Mouse (Mus musculus) fat pad, adult 2 months (tissue): ENCODE results near the gene Kctd20.

Source experiments
- DNase-seq: peaks from one replicate; pipeline ENCODE4 v3.0.0-alpha.2; 2011; ENCODE audit warnings: low read depth, low spot score; ENCODE audit errors: extremely low read depth

Gene Kctd20

DNA sequence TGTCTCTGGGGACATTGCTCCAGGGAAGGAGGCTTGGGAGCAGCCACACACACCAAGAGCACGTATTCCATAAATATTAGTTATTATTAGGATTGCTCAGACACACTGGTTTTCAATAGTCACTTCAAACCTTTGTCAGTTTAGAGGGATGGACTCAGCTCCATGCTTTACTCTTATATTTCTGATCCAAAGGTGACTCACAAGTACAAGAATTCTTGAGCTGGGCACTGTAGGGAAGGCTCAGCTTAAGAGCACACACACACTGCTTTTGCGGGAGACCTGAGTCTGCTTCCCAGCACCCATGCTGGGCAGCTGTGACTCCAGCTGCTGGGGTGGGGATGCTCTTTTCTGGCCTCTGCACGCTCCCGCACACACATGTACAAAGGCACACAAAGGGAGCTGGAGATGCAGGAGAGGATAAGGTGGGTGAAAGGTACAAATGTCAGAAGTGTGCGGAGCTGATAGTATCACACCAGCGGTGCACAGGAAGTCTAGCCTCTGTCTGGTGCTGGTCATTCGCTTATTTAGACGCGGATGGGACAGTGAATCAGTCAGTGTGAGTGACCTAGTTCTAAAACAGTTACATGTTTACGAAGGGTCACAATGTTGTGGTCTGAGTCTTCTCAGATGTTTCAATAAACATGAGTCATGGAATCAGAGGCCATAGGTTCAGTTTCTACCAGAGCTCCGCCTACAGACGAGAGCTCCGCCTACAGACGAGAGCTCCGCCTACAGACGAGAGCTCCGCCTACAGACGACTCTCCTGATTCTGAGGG lies 20.1 kb upstream of the Kctd20 start:
- no peak for DNase-seq

DNA sequence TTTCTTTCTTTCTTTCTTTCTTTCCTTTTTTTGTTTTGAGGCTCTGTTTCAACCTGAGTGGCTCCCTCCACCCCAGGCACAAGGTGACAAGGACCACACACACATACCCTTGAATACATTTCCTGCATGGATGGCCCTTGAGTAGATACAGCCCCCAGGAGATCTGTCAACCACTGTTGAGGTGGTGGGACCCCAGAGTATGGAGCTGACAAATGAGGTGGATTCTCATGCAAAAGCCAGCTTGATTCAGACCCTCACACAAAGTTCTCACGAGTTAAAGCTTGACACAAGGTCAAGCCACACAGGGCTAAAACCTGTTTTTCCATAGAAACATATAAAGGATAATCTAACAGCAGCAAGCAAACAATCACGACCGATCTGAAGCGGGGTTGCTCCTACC lies 19.5 kb upstream of the Kctd20 start:
- DNase-seq, result no peak

DNA sequence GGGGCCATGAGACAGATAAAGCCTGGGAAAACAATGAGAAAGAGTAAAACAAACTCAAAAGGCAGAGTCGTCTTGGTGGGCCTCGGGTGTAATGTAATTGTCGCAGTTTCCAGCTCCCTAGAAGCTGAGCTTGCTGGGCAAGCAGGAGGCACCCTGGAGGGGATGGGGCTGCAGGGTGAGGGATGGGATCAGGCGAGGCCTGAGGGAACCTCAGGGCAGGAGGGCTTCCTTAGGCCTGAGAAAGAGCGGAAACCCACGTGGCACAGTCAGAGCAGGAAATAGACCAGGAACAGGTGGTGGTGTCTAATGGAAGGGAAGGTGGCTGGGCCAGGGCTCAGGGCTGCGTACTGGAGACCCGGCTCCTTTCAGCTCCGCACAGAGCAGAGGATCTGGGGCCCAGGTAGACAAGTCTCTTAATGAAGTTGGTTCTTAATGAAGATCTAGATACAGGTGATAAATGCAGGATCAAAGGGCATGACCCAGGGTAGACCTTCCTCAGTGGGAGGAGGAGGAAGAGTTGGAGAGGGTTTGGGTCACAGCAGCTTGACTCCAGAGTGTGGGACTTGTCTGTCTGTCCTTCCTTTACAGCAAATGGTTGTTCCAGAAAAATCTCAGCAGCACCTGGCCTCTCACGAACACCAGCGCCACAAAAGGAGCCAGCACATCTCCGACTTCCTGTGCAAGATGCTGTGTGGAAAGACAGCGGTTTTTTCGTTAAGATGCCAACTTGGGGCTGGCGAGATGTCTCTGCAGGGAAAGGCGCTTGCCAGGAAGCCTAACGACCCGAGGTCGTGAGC lies 17.4 kb upstream of the Kctd20 start:
- DNase-seq, result no peak

DNA sequence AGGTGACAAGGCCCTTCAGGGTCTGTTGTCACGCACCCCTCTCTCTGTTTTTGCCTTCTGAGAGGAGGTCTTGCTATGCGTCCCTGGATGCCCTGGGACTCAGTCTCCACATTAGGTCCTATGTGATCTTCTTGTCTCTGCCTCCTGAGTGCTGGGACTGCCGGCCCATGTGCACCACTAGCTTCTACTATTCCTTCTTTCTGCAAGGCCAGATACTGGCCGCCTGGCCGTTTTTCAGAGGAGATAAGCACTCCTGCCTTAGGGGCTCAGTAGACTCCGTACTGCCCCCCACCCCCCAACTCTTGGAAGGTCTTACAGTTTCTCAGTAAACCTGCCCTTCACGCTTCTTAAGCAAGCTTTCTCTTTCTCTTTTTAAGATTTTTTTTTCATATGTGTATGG lies 15.6 kb upstream of the Kctd20 start:
- DNase-seq, result no peak

DNA sequence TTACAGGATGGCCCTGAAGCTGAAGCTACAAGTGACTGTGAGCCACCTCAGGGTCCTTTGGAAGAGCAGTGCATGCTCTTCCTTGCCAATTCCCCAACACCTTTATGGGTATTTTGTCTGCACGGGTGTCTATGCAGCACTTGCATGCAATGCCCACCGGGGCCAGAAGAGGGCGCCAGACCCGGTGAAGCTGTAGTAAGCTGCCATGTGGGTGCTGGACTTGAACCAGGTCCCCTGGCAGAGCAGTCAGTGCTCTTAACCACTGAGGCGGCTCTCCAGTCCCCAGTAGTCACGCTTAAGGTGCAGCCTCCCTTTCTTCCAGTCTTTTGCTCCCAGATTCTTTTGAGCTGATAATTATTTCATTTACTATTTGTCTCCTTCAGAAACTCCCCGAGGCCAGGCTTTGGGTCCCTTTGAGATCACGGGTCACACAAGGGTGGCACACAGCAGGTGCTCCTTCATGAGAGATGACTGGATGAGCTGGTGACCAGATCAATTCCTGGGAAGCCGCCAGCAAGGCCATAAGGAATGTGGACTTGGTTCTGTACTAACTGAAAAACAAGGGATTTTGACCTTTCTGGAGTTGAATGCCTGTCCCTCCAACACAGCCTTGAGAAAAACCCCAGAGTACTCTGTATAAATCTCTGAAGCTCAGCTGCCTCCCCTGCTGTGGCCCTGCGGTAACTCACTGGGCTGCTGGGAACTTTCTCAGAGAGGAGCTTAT lies 15.0 kb upstream of the Kctd20 start:
- DNase-seq, result no peak

DNA sequence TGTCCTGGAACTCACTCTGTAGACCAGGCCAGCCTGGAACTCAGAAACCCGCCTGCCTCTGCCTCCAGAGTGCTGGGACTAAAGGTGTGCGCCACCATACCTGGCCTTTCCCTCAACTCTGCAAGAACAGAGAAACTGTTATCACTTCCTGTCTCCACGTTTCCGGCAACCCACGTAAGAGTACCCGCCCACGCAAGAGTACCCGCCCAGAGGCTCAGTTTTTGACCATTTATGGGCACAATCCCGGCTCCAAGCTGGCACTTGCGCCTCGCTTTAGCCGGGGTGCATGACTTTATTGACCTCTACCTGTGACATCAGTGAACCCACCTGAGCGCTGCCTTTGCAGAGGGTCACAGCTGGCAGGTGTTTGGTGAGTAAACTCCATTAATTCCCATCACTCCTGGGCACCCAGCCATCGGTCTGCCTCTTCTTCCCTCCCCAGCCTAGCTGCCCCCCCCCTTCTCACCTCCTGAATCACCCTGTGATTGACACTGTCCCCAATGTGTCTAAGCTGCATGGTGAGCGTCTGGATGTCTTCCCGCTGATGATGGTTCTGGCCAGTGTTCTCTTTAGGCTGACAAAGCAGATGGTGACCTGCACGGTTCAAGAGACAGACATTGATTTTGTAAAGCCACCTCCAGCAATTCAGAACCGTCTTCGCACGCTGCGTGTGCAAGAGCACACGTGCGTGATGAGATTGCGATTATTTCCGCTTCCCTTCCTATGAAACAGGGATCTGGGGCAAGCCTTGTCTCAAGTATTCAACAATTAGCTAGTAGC lies 10.8 kb upstream of the Kctd20 start:
- no peak for DNase-seq

DNA sequence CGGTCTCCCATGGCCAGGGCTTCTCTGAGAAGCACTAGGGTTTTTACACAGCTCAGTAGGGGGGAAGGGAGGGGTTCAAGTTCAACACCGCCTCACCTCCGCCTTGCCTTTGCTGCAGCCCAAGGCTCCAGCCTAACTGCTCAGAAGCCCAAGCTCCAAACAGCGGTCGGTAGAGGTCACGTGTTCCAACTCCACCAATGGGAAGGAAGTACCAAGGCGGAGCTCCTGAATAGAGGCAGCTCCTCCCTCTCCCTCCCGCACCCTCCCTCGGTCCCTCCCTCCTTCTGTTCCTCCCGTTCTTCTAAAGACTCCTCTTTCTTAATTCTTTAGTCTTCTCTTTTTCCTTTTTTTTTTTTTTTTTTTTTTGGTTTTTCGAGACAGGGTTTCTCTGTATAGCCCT lies 9.6 kb upstream of the Kctd20 start:
- DNase-seq, result no peak

DNA sequence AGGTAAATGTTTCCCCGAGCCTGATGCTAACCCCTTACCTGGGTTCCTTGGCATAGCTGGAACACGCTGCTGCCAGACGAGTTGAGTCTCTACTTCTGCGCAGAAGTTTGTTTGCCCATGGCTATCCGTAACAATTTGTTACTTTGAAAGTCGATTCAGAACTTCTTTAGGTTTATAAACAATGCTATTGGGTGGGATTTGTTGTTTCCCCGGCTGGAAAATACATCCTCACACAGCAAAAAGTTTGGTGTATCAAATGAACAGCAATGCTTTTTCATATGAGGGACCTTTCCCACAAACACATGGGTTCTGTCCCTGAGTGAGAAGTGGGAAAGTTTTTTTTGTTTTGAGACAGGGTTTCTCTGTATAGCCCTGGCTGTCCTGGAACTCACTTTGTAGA lies 8.0 kb upstream of the Kctd20 start, which contains the start of gene Pxt1:
Gene Pxt1 (minus strand): TSS at position 101 of the 400 bp plus-strand sequence.
- DNase-seq, result no peak

DNA sequence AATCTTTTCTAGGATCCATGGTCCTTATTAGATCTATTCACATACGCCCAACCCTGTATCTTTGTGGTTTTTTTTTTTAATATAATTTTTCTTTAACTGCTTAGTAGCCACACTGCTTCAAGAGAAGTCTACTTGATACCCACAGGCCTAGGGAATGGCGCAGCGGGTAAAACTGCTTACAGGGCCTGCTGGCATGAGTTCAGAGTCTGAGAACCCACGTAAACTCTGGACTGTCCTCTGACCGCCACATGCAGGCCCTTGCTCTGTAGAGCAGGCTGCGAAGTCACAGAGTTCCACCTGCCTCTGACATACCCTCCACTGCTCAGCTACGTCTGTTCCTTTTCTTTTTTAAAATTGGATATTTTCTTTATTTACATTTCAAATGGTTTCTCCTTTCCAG lies 7.3 kb upstream of the Kctd20 start:
- no peak for DNase-seq

DNA sequence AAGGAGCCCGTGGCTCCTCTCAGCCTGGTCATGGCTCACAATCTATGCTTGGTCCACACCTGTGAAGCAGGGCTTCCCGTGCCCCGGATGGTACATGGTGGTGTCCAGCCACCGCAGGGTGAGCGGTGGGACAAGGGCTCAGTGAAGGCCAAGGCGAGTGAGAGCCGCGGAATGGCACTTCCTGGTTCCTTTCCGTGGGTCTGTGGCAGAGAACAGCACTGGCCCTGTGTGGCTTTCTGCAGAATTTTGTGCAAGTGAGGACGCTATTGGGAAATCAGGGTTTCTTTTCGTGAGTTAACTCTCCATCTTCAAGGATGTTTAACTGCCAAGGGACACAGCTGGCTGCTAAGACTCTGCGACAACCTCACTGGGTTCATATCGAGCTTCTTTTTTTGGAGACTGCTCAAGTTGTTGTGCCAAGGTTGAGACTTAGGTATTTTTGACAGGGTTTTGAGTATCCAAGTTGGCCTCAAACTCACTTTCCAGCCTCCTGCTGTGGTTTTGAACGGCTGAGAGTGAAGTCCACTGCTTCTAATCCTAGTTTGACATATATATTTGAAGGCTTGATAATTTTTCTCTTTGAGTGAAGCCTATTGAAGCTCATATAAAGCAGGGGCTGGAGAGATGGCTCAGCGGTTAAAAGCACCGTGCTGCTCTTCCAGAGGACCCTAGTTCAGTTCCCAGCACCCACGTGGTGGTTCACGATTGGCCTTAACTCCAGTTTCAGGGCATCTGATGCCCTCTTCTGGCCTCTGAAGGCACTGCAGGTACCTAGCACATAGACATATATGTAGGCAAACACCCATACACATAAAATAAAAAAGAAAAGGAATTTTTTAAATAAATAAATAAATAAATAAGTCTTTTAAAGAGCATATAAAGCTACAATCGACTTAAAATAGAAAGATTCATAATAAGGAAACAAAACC lies 4.5 kb upstream of the Kctd20 start:
- DNase-seq, result no peak

DNA sequence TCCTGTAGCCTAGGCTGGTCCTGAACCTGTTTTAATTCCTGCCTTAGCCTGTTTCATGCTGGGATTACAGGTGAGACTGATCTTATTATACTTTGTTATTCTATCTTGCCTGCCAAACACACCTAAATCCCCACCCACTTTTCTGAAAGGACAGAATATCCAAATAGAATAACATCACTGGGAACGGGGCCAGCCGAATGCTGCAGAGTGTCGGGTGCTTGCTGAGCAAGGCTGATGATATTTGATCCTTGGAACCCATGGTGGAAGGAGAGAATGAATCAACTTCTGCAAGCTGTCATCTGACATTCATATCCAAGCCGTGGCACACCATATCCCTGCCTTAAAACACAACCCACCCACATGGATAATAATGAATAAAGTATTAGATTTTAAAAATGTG lies 3.1 kb upstream of the Kctd20 start:
- DNase-seq, result peak; percentile 42

DNA sequence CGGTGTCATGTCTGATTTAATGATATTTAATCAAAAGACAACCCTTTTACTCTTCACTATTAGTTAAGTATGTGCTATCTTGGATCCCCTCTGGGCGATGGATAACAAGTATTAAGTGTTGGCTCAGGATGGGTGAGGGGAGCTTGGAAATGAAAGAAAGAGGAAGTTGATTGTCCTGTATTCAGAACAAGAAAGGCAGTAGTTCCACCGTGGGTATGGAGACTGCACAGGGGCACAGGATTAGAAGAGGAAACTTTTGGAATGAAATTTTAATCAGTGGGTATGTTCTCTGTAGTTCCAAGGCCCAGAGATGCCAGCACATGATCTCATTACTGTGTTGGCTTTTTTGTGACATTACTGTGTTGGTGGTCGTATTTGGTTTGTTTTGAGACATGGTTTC lies 999 bp upstream of the Kctd20 start:
- no peak for DNase-seq

DNA sequence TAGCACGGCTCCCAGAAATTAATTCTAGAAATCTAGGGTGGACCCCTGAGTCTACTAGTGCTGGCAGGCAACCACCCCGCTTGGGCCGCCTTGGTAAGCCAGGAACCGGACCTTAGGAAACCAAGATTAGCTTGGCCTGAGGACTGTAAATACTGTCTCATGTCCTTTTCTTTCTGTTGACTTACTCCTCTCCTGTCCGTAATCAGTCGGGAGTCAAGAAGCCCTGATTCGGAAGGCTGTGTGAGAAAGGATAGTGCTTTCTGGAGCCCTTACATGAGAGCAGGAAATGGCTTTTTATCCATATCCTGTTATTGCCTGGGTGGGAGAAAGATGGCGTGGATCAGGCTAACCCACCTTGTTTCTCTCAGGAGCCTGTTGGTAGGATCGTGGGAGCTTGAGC lies 1.5 kb downstream of the Kctd20 start:
- DNase-seq, result no peak

DNA sequence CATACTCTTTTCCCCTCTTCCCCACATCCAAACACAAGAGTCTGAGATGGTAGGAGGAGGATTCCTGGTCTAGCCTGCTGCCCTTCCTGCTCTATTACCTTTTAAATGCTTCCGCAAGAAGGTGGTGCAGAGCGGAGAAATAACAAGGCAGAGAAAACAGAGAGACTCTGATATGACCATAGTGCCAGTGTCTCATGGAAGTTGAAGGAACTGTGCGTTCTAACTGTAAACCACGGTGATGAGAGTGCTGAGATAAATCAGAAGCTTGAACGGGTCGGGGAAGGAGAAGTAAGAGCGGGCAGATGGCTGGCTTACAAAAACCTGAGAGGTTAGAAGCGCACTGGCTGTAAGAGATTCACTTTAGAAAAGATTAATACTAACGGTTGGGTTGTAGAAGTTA lies 2.7 kb downstream of the Kctd20 start:
- no peak for DNase-seq

DNA sequence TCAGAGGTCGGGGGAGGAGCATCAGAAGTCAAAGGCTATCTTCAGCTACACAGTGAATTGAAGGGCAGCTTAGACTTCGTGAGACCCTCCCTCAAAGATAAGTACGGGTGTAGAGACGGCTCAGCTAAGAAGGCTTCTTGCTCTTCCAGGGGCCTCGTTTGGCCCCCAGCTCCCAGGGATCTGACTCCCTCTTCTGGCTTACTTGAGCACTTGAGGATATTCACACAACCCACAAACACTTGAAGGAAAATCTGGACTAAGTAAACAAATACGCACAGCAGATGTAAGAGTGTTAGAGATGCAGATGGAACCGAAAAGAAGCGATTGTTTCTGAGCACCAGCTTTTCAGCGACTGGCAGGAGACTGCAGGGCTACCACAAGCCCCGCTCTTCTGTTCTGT lies 8.8 kb downstream of the Kctd20 start:
- no peak for DNase-seq

DNA sequence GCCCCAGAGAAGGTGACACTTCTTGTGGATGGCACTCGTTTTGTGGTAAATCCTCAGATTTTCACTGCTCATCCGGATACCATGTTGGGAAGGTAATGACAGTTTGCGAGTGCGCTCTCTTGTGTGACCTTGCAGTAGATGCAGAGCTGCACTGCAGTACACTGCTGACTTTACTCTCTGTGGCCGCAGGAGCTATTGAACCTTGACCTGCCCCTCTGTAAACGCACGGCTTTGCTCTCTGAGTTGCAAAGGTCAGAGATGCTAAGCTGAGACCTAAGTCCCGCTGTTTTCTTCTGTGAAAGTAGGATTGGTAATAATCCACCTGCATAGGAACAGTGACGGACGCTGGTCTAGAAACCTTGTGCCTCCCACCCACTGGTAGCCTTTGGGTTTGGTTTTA lies 9.8 kb downstream of the Kctd20 start:
- DNase-seq, result no peak

DNA sequence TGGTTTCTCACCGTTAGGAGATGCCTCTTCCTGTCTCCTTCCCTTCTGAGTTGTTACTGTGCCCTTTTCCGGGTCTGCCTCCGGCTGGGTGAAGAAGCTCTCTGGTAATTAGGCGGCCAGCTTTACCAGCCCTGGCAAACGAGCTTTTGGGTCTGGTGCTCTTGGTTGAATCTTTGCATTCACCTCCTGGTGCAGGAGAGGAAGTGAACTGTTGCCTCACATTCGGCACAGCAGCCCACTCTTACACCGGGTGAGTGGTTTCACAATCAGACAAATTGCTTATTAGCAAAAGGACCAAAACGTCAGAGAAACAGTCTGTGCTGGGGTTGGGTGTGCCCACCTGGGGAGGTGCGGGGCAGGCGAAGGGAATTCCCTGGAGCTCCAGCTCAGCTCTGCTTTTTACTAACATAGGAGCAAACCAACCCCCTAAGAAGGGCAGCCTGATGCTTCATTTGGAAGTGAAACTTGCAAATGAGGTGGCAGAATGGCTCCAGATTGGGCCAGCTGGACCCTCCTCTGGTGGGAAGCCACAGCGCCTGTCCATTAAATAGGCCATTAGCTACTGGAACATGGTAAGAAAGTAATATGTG lies 15.4 kb downstream of the Kctd20 start:
- DNase-seq, result no peak

DNA sequence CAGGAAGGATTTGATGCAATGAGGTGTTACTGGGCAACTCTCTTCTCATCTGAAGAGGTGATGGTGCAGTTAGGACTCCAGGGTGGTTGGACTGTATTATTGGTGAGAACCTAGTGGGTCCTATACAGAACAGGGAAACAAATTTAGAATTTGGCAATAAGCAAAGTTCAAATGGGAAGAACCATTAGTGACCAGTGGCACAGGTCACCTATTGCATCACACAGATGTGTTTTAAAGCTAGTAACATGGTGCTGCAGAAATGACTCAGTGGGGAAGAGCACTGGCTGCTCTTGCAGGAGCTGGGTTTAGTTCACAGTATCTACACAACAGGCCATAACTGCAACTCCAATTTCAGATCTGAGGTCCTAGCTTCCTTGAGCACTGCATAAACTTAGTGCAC lies 18.4 kb downstream of the Kctd20 start:
- DNase-seq, result no peak

DNA sequence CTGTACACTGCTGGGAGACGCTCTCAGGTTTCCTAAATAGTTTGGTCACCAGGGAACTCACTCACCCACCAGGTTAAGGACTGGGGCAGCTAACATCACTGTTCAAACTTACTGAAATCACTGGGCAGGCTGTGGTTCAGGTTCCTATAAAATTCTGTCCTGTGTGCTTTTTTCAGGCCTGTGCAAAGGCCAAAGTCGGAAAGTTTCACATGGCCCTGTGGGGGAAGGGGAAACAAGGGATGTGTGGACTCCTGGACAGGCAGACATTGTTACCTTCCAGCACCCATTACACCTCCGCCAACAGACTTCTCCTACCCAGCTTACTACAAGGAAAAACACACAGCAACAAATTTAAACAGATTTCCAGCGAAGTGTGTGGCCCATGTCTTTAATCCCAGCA lies 27.3 kb downstream of the Kctd20 start:
- DNase-seq, result no peak

DNA sequence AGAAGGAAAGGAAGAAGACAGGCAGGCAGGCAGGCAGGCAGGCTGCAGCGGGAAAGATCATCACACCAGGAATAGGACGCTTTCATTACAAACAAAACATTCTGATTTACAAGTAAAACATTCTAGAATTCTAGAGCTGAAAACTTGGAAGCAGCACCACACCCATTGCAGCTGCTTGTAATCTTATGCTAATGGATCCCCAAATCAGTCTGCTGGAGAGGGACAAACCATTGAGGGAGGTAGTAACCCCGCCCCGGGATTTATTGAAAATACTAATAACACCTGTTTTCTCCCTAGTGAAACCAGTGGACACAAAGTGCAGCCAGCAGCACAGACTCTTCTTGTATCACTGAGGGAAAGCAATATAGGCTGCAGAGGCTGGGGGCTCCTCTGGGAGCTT lies 29.3 kb downstream of the Kctd20 start:
- no peak for DNase-seq
